Mouse (Mus musculus) bone marrow, adult 2 months (tissue): ENCODE measurements at regions not wholly inside any gene's neighbourhood (a gene's known extent, or its start where the extent isn't known, plus 50 kb on each side); places are given as distances from the start of the nearest gene placed in this dataset.
A peak's percentile ranks its signal among the peaks of the same experiment; 100 is the strongest.

Experiments used
- H3K27ac ChIP-seq: fragments of 200-500 bp; 2 replicates; pipeline ENCODE4 v1.5.1; 2012; ENCODE audit warnings: low read depth, mild to moderate bottlenecking, control low read depth, inconsistent platforms, low read length; ENCODE audit not compliant: control insufficient read depth, poor library complexity, insufficient read depth
- H3K4me1 ChIP-seq: fragments of 200-500 bp; 2 replicates; pipeline ENCODE4 v1.6.1; 2011; ENCODE audit warnings: low read length; ENCODE audit not compliant: control insufficient read depth, insufficient read depth
- H3K4me3 ChIP-seq: fragments of 200-500 bp; replicated peaks from 2 replicates; pipeline ENCODE3; 2011; ENCODE audit warnings: mild to moderate bottlenecking, low read depth, low read length, control low read depth; ENCODE audit not compliant: control insufficient read depth
- CTCF ChIP-seq: fragments of 200-500 bp; IDR thresholded peaks from 2 replicates; pipeline ENCODE4 v1.5.1; 2011; ENCODE audit warnings: low read length, control low read depth; ENCODE audit not compliant: control insufficient read depth, insufficient read depth
- POLR2A ChIP-seq: fragments of 200-500 bp; IDR thresholded peaks from 2 replicates; pipeline ENCODE4 v1.6.1; 2011; ENCODE audit warnings: low read depth, mild to moderate bottlenecking, control low read depth, low read length, borderline replicate concordance; ENCODE audit not compliant: control insufficient read depth
- WGBS: fragments of 180-500 bp; shearing (Covaris S2); methylation state at CpG from one replicate; pipeline ENCODE4 v1.1.7; 2018; 5-methylcytosine and 5-hydroxymethylcytosine counted together

- Histone ChIP-seq H3K4me3 (no peak overlapping the region), H3K27ac (peak overlapping the region; percentile 83), H3K4me1 (peaks cover 5% of the 10 kb centered on the region)
- TF ChIP-seq POLR2A (no peak), CTCF (no peak)
- 76% methylated on average over 10 of the region's 10 CpGs for WGBS
Measured at GRCm38 (mm10) chr1:156997033-156997432, 57.6 kb upstream of the Ralgps2 start.

- Histone ChIP-seq H3K4me3 (no peak overlapping the region), H3K4me1 (peaks cover 5% of the 10 kb centered on the region), H3K27ac (peak overlapping the region; percentile 46; the same call in 1 of the 2 replicates)
- TF ChIP-seq CTCF = no peak
- TF ChIP-seq POLR2A = no peak
- WGBS = 42% methylated on average over 10 of the region's 10 CpGs
Measured at GRCm38 (mm10) chr1:156996084-156996880, 56.9 kb upstream of the Ralgps2 start.

GRCm38 (mm10) chr1:156995180-156995951 is 55.9 kb upstream of the Ralgps2 start:
- WGBS = 78% methylated on average over 7 of the region's 7 CpGs

GRCm38 (mm10) chr1:156994644-156995016 is 55.2 kb upstream of the Ralgps2 start:
- Histone ChIP-seq H3K4me1 (peaks cover 8% of the 10 kb centered on the region), H3K27ac (no peak overlapping the region), H3K4me3 (no peak overlapping the region)
- WGBS = 78% methylated on average over 2 of the region's 2 CpGs
- TF ChIP-seq POLR2A (no peak), CTCF (no peak)

More at GRCm38 (mm10) chr1:156995180-156995951, 55.9 kb upstream of the Ralgps2 start:
- H3K4me1 ChIP-seq = peaks cover 7% of the 10 kb centered on the region
- TF ChIP-seq CTCF = no peak
- no peak for TF ChIP-seq POLR2A
- H3K27ac ChIP-seq = peak overlapping the region; percentile 46; the same call in 1 of the 2 replicates
- H3K4me3 ChIP-seq = no peak overlapping the region

GRCm38 (mm10) chr1:156994005-156994643 is 54.7 kb upstream of the Ralgps2 start:
- TF ChIP-seq POLR2A = no peak
- no peak for TF ChIP-seq CTCF
- peaks cover 8% of the 10 kb centered on the region for H3K4me1 ChIP-seq

GRCm38 (mm10) chr1:156993105-156993504 is 53.7 kb upstream of the Ralgps2 start:
- no peak overlapping the region for H3K4me3 ChIP-seq
- TF ChIP-seq CTCF (no peak), POLR2A (no peak)
- WGBS = 53% methylated on average over 3 of the region's 3 CpGs
- no peak overlapping the region for H3K27ac ChIP-seq
- H3K4me1 ChIP-seq = peaks cover 11% of the 10 kb centered on the region

More at GRCm38 (mm10) chr1:156994005-156994643, 54.7 kb upstream of the Ralgps2 start:
- 0 out of 2 replicates have a peak overlapping the region, but pooled peaks have one; percentile 8 for H3K27ac ChIP-seq
- WGBS = 70% methylated on average over 15 of the region's 15 CpGs
- no peak overlapping the region for H3K4me3 ChIP-seq

- TF ChIP-seq CTCF = no peak
- TF ChIP-seq POLR2A = no peak
- no peak overlapping the region for H3K4me3 ChIP-seq
- H3K4me1 ChIP-seq = peaks cover 13% of the 10 kb centered on the region
- no peak overlapping the region for H3K27ac ChIP-seq
- WGBS = 67% methylated on average over 2 of the region's 2 CpGs
Measured at GRCm38 (mm10) chr1:156992536-156992935, 53.1 kb upstream of the Ralgps2 start.

- H3K27ac ChIP-seq = peak overlapping the region; percentile 71; the same call in 1 of the 2 replicates
- TF ChIP-seq CTCF (no peak), POLR2A (no peak)
- H3K4me1 ChIP-seq = peaks cover 15% of the 10 kb centered on the region
- WGBS = 20% methylated on average over 14 of the region's 14 CpGs
- no peak overlapping the region for H3K4me3 ChIP-seq
Measured at GRCm38 (mm10) chr1:156990567-156991494, 51.4 kb upstream of the Ralgps2 start.
